Mouse (Mus musculus) limb, embryonic 15.5 days (tissue): ENCODE data around the gene Mapk12. TPM values are rescaled to one million over a fixed set of nuclear protein-coding genes. Genes with fewer than 3 reads are reported as not detected.

Experiments used
- ATAC-seq: fragments of 200-750 bp; cut with Nextera tagmentation; 2 replicates; pipeline ENCODE4 v1.8.0; 2017; ENCODE audit warnings: low read depth, moderate TSS enrichment; ENCODE audit not compliant: insufficient number of reproducible peaks, low FRiP score, low TSS enrichment
- H3K27ac ChIP-seq: fragments of 300-500 bp; sonication (generic); 2 replicates; pipeline ENCODE4 v1.5.1; 2015; ENCODE audit warnings: moderate library complexity, mild to moderate bottlenecking, inconsistent platforms
- H3K27me3 ChIP-seq: fragments of 300-500 bp; sonication (generic); 2 replicates; pipeline ENCODE4 v1.6.1; 2015; ENCODE audit warnings: inconsistent platforms
- H3K36me3 ChIP-seq: fragments of 300-500 bp; sonication (generic); 2 replicates; pipeline ENCODE4 v1.6.1; 2015; ENCODE audit warnings: inconsistent platforms
- H3K4me1 ChIP-seq: fragments of 300-500 bp; sonication (generic); 2 replicates; pipeline ENCODE4 v1.6.1; 2015; ENCODE audit warnings: inconsistent platforms
- H3K4me2 ChIP-seq: fragments of 300-500 bp; sonication (generic); 2 replicates; pipeline ENCODE4 v1.6.1; 2015; ENCODE audit warnings: mild to moderate bottlenecking, inconsistent platforms
- H3K4me3 ChIP-seq: fragments of 300-500 bp; sonication (generic); 2 replicates; pipeline ENCODE4 v1.5.1; 2015; ENCODE audit warnings: mild to moderate bottlenecking, inconsistent platforms
- H3K9ac ChIP-seq: fragments of 300-500 bp; sonication (generic); 2 replicates; pipeline ENCODE4 v1.6.1; 2015; ENCODE audit warnings: inconsistent platforms
- H3K9me3 ChIP-seq: fragments of 300-500 bp; sonication (generic); 2 replicates; pipeline ENCODE4 v1.6.1; 2016; ENCODE audit warnings: inconsistent platforms
- WGBS: fragments of 180-500 bp; shearing (Covaris S2); methylation state at CpG from one replicate; pipeline ENCODE4 v1.1.7; 2015; 5-methylcytosine and 5-hydroxymethylcytosine counted together
- microRNA-seq: library from miRNA; unstranded; fragments of <30 nt; microRNA quantifications from one replicate; pipeline ENCODE4, GENCODE M21; 2016
- polyA plus RNA-seq: library from polyadenylated mRNA; unstranded; fragments of >200 nt; fragmentation: Nextera tagmentation; extraction: Ambion mirVana; gene quantifications from 2 replicates; pipeline ENCODE4 v1.2.1, GENCODE M21; 2015

The Mapk12 gene
- polyA plus RNA-seq, 1 experiment from 2014 or later, result 7.1 TPM

GRCm38 (mm10) chr15:89084826-89085225 is 55.7 kb downstream of the Mapk12 start:
- H3K4me3 ChIP-seq, result no peak overlapping the region
- peaks cover 12% of the 10 kb centered on the region for H3K4me1 ChIP-seq
- H3K27me3 ChIP-seq, result no peaks in the 10 kb centered on the region
- no peak overlapping the region for H3K4me2 ChIP-seq
- WGBS, result 89% methylated on average over 2 of the region's 2 CpGs
- no peak for ATAC-seq
- no peak overlapping the region for H3K9ac ChIP-seq
- no peaks in the 10 kb centered on the region for H3K9me3 ChIP-seq
- no peak overlapping the region for H3K27ac ChIP-seq
- peaks cover 73% of the 10 kb centered on the region for H3K36me3 ChIP-seq

GRCm38 (mm10) chr15:89083906-89084305 is 56.6 kb downstream of the Mapk12 start:
- Histone ChIP-seq H3K9ac (no peak overlapping the region), H3K36me3 (peaks cover 76% of the 10 kb centered on the region), H3K4me2 (no peak overlapping the region), H3K4me3 (no peak overlapping the region), H3K27me3 (no peaks in the 10 kb centered on the region), H3K4me1 (peaks cover 7% of the 10 kb centered on the region), H3K9me3 (no peaks in the 10 kb centered on the region), H3K27ac (no peak overlapping the region)
- WGBS, result 100% methylated on average over 1 of the region's 1 CpGs
- no peak for ATAC-seq

Small RNAs within 50 kb of the gene (microRNA-seq; reads per million reads assigned to microRNA genes)
- 1.0 reads per million for gene Mir6958
- gene Mir7118, result not detected

Other genes with a start within 250 kb of the Mapk12 start
- gene Ttll8, start 186.3 kb downstream of the Mapk12 start, polyA plus RNA-seq, result not detected in 2 replicates
- 0.40 TPM in 2 replicates for gene Mlc1, start 161.7 kb downstream of the Mapk12 start, polyA plus RNA-seq
- gene Mov10l1, start 157.8 kb downstream of the Mapk12 start, polyA plus RNA-seq, result 0.08 and 0.63 TPM in 2 replicates
- 0.31 and 0.34 TPM in 2 replicates for gene Panx2, start 81.0 kb downstream of the Mapk12 start, polyA plus RNA-seq
- gene Trabd, start 65.6 kb downstream of the Mapk12 start, polyA plus RNA-seq, result 56.6 and 56.9 TPM in 2 replicates
- gene Selenoo, start 51.6 kb downstream of the Mapk12 start, polyA plus RNA-seq, result 14.4 and 16.9 TPM in 2 replicates
- 12.6 and 12.7 TPM in 2 replicates for gene Tubgcp6, start 17.6 kb downstream of the Mapk12 start, polyA plus RNA-seq
- 22.4 and 23.4 TPM in 2 replicates for gene Hdac10, start 12.0 kb downstream of the Mapk12 start, polyA plus RNA-seq
- 7.8 and 8.3 TPM in 2 replicates for gene Mapk11, start 8.9 kb upstream of the Mapk12 start, polyA plus RNA-seq
- gene Plxnb2, start 40.1 kb upstream of the Mapk12 start, polyA plus RNA-seq, result 144 and 149 TPM in 2 replicates
- 12.4 and 13.0 TPM in 2 replicates for gene Dennd6b, start 55.8 kb upstream of the Mapk12 start, polyA plus RNA-seq
- 24.5 and 25.0 TPM in 2 replicates for gene Ppp6r2, start 70.8 kb upstream of the Mapk12 start, polyA plus RNA-seq
- 50.9 and 55.3 TPM in 2 replicates for gene Sbf1, start 174.6 kb upstream of the Mapk12 start, polyA plus RNA-seq
- 1.6 and 1.9 TPM in 2 replicates for gene Adm2, start 182.0 kb upstream of the Mapk12 start, polyA plus RNA-seq
- not detected in 2 replicates for gene Miox, start 193.7 kb upstream of the Mapk12 start, polyA plus RNA-seq
- gene Lmf2, start 215.0 kb upstream of the Mapk12 start, polyA plus RNA-seq, result 67.8 and 77.2 TPM in 2 replicates
- gene Ncaph2, start 215.0 kb upstream of the Mapk12 start, polyA plus RNA-seq, result 151 and 161 TPM in 2 replicates
- gene Sco2, start 233.1 kb upstream of the Mapk12 start, polyA plus RNA-seq, result 5.5 and 5.6 TPM in 2 replicates
- gene Tymp, start 236.3 kb upstream of the Mapk12 start, polyA plus RNA-seq, result 1.0 and 1.6 TPM in 2 replicates
- gene Odf3b, start 238.6 kb upstream of the Mapk12 start, polyA plus RNA-seq, result 0.42 and 0.56 TPM in 2 replicates
- gene Klhdc7b, start 244.2 kb upstream of the Mapk12 start, polyA plus RNA-seq, result not detected in 2 replicates